Mouse (Mus musculus) kidney, postnatal 0 days (tissue): ENCODE results near the gene Col15a1. TPM values are rescaled to one million over a fixed set of nuclear protein-coding genes. Genes with fewer than 3 reads are reported as not detected.

Source experiments
- ATAC-seq: fragments of 200-750 bp; cut with Nextera tagmentation; replicated peaks from 2 replicates; pipeline ENCODE4 v1.8.0; 2017; ENCODE audit warnings: low read depth, moderate number of reproducible peaks, moderate TSS enrichment, moderate library complexity; ENCODE audit not compliant: low FRiP score
- DNase-seq: peaks from one replicate; pipeline ENCODE4 v3.0.0-alpha.2; 2016; ENCODE audit warnings: low spot score
- H3K27ac ChIP-seq: fragments of 300-500 bp; sonication (generic); 2 replicates; pipeline ENCODE4 v1.5.1; 2014; ENCODE audit warnings: mild to moderate bottlenecking
- H3K27me3 ChIP-seq: fragments of 300-500 bp; sonication (generic); 2 replicates; pipeline ENCODE4 v1.6.1; 2014; ENCODE audit warnings: low read length, mixed read lengths; ENCODE audit not compliant: insufficient read depth
- H3K36me3 ChIP-seq: fragments of 300-500 bp; sonication (generic); 2 replicates; pipeline ENCODE4 v1.6.1; 2014; ENCODE audit warnings: low read length, mixed read lengths; ENCODE audit not compliant: insufficient read depth
- H3K4me1 ChIP-seq: fragments of 300-500 bp; sonication (generic); replicated peaks from 2 replicates; pipeline ENCODE4 v1.6.1; 2014; ENCODE audit warnings: antibody characterized with exemption, low read length, mixed read lengths; ENCODE audit not compliant: insufficient read depth
- H3K4me2 ChIP-seq: fragments of 300-500 bp; sonication (generic); 2 replicates; pipeline ENCODE4 v1.6.1; 2014; ENCODE audit warnings: mild to moderate bottlenecking, low read length, moderate library complexity, mixed read lengths
- H3K4me3 ChIP-seq: fragments of 300-500 bp; sonication (generic); replicated peaks from 2 replicates; pipeline ENCODE4 v1.5.1; 2014; ENCODE audit warnings: low read depth, low read length
- H3K9ac ChIP-seq: fragments of 300-500 bp; sonication (generic); 2 replicates; pipeline ENCODE4 v1.6.1; 2014; ENCODE audit warnings: low read depth, low read length
- H3K9me3 ChIP-seq: fragments of 300-500 bp; sonication (generic); replicated peaks from 2 replicates; pipeline ENCODE4 v1.6.1; 2016; ENCODE audit warnings: low read length, inconsistent platforms, mixed read lengths
- CTCF ChIP-seq: IDR thresholded peaks from 2 replicates; pipeline ENCODE4 v1.5.1; 2016; ENCODE audit warnings: antibody characterized with exemption, low read depth, mild to moderate bottlenecking, moderate library complexity
- WGBS: fragments of 180-500 bp; shearing (Covaris S2); extraction: QIAGEN DNeasy Blood & Tissue Kit; methylation state at CpG from one replicate; pipeline ENCODE4 v1.1.7; 2014; 5-methylcytosine and 5-hydroxymethylcytosine counted together
- polyA plus RNA-seq: library from polyadenylated mRNA; unstranded; fragments of >200 nt; fragmentation: Nextera tagmentation; extraction: Ambion mirVana; gene quantifications from 2 replicates; pipeline ENCODE4 v1.2.1, GENCODE M21; 2015

Col15a1 gene
- polyA plus RNA-seq, 1 experiment from 2014 or later, result 46.5 TPM

DNA sequence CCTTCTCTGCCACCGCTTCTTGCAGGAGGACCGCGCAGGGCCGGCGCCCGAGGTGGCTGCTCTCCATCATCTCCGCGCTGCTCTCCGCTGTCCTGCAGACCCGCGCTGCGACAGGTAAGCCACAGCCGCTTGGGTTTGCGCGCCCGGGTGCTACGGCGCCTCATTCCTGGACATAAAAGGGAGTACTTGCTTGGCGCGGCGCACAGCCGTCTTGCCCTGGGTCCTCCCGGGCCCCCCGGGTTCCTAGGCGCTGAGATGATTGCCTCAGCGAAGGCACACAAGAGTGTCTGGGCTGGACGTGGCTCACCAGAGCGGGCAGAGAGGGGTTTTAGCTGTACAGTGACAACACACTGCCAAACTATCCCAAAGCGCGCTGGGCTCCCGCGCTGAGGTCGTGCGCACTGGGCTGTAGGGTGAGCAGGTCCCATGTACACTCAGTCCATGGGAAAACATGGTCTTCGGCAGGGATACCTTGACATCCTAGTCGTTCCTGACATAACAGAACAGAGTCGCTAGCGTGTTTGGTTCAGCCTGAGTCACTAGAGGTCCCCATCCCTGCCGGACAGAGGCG is 545 bp downstream of the Col15a1 start:
- Histone ChIP-seq H3K36me3 (no peaks in the 10 kb centered on the region), H3K4me1 (peaks cover 17% of the 10 kb centered on the region), H3K27ac (peak overlapping the region; percentile 42; the same call in 1 of the 2 replicates), H3K4me2 (peak overlapping the region; percentile 83), H3K27me3 (peaks cover 15% of the 10 kb centered on the region; the same call in 1 of the 2 replicates), H3K4me3 (peak overlapping the region; percentile 50), H3K9ac (peak overlapping the region; percentile 62), H3K9me3 (no peaks in the 10 kb centered on the region)
- peak; percentile 34; the same call in 1 of the 2 replicates for TF ChIP-seq CTCF
- ATAC-seq, result peak; percentile 31; the same call in 1 of the 2 replicates
- DNase-seq, result no peak
- 2% methylated on average over 40 of the region's 40 CpGs for WGBS

DNA sequence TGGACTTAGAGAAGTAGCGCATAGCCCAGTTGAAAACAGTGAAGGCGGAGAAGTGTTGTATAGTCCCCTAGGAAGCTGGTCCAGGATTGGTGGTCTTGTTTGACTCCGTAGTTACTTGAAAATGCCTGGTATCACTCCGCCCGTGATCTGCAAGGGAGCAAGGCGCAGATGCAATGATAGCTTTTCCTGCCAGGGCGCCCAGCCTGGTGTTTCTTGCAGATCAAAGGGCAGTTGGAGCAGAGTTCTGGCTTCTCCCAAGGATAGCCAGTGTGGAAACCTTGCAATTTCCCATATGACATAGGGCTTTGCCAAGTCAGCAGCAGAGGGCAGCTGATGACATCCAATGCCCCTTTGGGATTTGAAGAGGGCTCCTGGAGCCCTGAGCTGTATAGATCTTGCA is 1.5 kb downstream of the Col15a1 start:
- 71% methylated on average over 7 of the region's 7 CpGs for WGBS
- ATAC-seq (no peak), DNase-seq (no peak)
- Histone ChIP-seq H3K27me3 (peaks cover 15% of the 10 kb centered on the region; the same call in 1 of the 2 replicates), H3K9me3 (no peaks in the 10 kb centered on the region), H3K9ac (no peak overlapping the region), H3K4me2 (peak overlapping the region; percentile 83), H3K27ac (no peak overlapping the region), H3K4me3 (peak overlapping the region; percentile 50; the same call in 1 of the 2 replicates), H3K4me1 (peaks cover 14% of the 10 kb centered on the region; the same call in 1 of the 2 replicates), H3K36me3 (no peaks in the 10 kb centered on the region)
- no peak for TF ChIP-seq CTCF

DNA sequence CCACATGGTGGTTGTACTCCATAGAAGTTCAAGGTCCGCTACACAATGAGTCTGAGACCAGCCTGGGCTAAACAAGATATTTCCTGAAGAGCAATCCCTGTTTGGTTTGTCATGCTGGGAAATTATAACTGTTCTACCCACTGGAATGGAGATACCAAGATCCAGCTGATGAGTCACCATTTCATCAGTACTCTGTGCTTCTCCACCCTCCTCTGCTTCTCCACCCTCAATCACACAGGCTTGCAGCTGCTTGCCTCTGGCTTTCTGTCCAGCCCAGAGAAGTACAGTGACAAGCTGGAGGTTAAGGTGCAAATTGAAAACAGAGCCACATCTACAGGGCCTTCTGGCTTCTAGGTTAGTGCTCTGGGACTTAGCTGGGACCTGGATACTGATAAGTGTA is 10.9 kb downstream of the Col15a1 start:
- Histone ChIP-seq H3K27me3 (no peaks in the 10 kb centered on the region), H3K9ac (no peak overlapping the region), H3K9me3 (no peaks in the 10 kb centered on the region), H3K36me3 (no peaks in the 10 kb centered on the region), H3K4me1 (no peaks in the 10 kb centered on the region), H3K4me3 (no peak overlapping the region), H3K4me2 (no peak overlapping the region), H3K27ac (no peak overlapping the region)
- 94% methylated on average over 1 of the region's 1 CpGs for WGBS
- no peak for ATAC-seq
- DNase-seq, result no peak
- no peak for TF ChIP-seq CTCF

DNA sequence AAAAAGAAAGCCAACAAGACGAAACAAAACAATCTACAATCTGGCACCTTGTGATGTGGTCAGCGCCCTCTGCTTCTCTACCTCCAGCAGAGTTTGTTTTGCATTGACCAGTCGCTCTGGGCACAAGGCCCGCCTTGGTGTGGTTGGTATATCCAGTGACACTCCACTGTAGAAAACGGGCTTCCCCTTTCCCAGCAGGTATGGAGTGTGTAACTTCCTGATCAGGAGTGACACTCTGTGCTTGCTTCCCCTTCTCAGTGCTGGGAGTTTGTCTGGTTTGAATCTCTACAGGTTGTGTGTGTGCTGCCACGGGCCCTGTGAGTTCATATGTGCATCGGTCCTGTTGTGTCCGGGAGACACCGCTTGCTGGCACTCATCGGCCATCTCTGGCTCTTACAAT is 11.4 kb downstream of the Col15a1 start:
- Histone ChIP-seq H3K4me2 (no peak overlapping the region), H3K9me3 (no peaks in the 10 kb centered on the region), H3K36me3 (no peaks in the 10 kb centered on the region), H3K27ac (no peak overlapping the region), H3K27me3 (no peaks in the 10 kb centered on the region), H3K4me1 (no peaks in the 10 kb centered on the region), H3K4me3 (no peak overlapping the region), H3K9ac (no peak overlapping the region)
- TF ChIP-seq CTCF, result no peak
- 85% methylated on average over 10 of the region's 10 CpGs for WGBS
- DNase-seq (no peak), ATAC-seq (no peak)

DNA sequence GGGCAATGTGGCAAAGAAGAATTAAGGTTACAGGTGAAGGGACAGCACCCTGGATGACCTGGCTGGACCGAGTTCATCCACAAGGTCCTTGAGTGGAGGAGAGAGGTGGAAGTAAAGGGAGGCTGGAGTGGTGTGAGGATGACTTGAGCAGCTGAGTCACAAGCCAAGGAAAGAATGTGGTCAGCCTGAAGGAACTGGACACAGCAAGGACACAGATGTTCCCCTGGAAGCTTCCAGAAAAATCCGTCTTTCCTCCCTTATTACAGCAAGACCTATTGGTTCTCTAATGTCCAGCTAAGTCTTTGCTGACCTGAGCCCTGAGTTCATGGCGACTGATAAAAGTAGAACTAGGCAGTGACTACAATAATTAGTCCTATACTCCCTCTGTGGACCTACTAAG is 12.6 kb downstream of the Col15a1 start:
- no peak for TF ChIP-seq CTCF
- no peak for ATAC-seq
- Histone ChIP-seq H3K9ac (no peak overlapping the region), H3K4me1 (peaks cover 6% of the 10 kb centered on the region), H3K9me3 (no peaks in the 10 kb centered on the region), H3K27ac (no peak overlapping the region), H3K36me3 (no peaks in the 10 kb centered on the region), H3K4me2 (no peak overlapping the region), H3K27me3 (no peaks in the 10 kb centered on the region), H3K4me3 (no peak overlapping the region)
- 88% methylated on average over 3 of the region's 3 CpGs for WGBS
- no peak for DNase-seq

DNA sequence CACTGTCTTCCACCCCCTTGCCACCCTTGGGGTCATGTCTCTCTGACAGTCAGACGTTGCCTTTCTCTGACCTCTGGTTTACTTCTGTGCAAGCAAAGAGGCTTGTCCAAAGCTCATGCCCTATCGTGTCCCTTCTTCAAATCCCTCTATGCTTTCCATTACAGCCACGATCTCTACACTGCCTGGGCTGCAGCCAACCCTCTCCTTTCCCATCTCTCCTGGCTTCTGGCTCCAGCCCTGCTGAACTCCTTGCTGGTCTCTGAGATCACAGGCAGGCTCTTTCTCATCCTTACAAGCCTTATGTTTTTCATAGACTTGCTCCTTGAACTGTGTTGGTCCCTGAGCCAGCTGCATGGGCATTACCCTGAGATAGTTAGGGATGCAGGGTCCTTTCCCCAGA is 14.2 kb downstream of the Col15a1 start:
- Histone ChIP-seq H3K4me3 (no peak overlapping the region), H3K4me2 (no peak overlapping the region), H3K9me3 (no peaks in the 10 kb centered on the region), H3K36me3 (no peaks in the 10 kb centered on the region), H3K9ac (no peak overlapping the region), H3K27ac (no peak overlapping the region), H3K27me3 (no peaks in the 10 kb centered on the region), H3K4me1 (peaks cover 9% of the 10 kb centered on the region)
- DNase-seq, result no peak
- TF ChIP-seq CTCF, result no peak
- 69% methylated on average over 3 of the region's 3 CpGs for WGBS
- ATAC-seq, result no peak

DNA sequence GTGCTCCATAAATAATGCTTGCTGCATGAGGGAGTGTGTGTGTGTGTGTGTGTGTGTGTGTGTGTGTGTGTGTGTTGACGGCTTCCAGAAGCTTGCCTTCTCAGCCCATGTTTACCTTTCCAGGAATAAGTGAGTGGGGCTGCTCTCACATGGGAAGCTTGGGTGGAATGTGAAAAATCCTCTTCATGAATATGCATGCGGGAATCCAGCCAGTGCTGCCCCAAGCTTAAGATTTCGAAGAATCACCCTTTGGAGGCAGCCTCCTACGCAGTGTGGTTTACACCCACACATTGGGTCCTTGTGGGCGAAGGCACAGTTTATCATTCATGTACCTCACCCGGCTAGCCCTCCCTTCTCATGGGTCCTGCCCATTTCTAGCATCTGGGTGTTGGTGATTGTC is 18.0 kb downstream of the Col15a1 start:
- H3K9ac ChIP-seq, result no peak overlapping the region
- H3K4me3 ChIP-seq, result no peak overlapping the region
- H3K27ac ChIP-seq, result no peak overlapping the region
- peaks cover 19% of the 10 kb centered on the region for H3K4me1 ChIP-seq
- ATAC-seq (peak; percentile 64; the same call in 1 of the 2 replicates), DNase-seq (peak; percentile 53)
- 44% methylated on average over 6 of the region's 6 CpGs for WGBS
- no peaks in the 10 kb centered on the region for H3K27me3 ChIP-seq
- H3K9me3 ChIP-seq, result no peaks in the 10 kb centered on the region
- H3K4me2 ChIP-seq, result no peak overlapping the region
- TF ChIP-seq CTCF, result no peak
- no peaks in the 10 kb centered on the region for H3K36me3 ChIP-seq
